ENCODE assay signal across 26 mouse cellular contexts in the genomic region with DNA sequence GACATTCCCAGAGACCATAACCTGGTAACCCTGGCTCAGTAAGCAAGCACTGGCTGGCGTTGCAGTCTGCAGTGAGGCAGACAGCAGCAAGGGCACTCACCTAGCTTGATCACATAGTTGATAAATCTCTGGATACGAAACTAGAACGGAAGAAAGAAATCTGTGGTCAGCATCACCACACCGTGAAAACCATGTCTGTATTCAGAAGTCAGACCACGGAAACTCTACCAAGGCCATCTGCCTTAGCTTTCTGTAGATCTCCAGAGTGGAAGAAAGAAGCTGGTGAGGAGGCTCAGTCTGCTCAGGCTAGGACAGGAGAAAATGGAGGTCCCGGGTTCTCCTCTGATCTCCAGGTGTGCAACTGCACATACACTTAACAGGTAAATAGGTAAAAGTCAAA. TPM values are rescaled to one million over a fixed set of nuclear protein-coding genes. Genes with fewer than 3 reads are reported as not detected.
DNase-seq lines count a peak whose midpoint lies in the region; ATAC-seq and TF ChIP-seq lines count a peak whose summit lies in the region.
"Had no signal": no experiment of that assay in that cellular context is flagged by ENCODE, and none has a peak within 500 bp of the region (broad histone marks: within the 10 kb centered on the region; RNA-seq: fewer than 3 reads in every experiment).

No protein-coding gene starts in this region.

- dilution Hi-C loops in CH12.LX (cut with MboI; ENCODE audit: extremely low pct_ligation_motif_present, extremely low pct_unique_long_range_greater_than_20kb, low sequenced_read_pairs) = no loop called here

- WGBS in midbrain, embryonic 11.5 days = 94% methylated on average over 6 of the region's 6 CpGs
- WGBS in midbrain, embryonic 13.5 days = 88% methylated on average over 6 of the region's 6 CpGs

- H3K79me2 ChIP-seq in CH12.LX (replicated peaks; ENCODE audit: control insufficient read depth, extremely low read depth, insufficient read depth, poor library complexity, severe bottlenecking) = no peaks in the 10 kb centered on the region

- TF ChIP-seq RAD21 in CH12.LX (IDR thresholded peaks at IDR 0.05; ENCODE audit: low read depth, low read length) = no peak

- TF ChIP-seq EP300 in CH12.LX (IDR thresholded peaks at IDR 0.05; ENCODE audit: low read length) = peak; percentile 75

- no peak overlapping the region for H3K9ac ChIP-seq in midbrain, embryonic 11.5 days (ENCODE audit: low read length)
- H3K9ac ChIP-seq in midbrain, embryonic 13.5 days (replicated peaks) = no peak overlapping the region
- H3K9ac ChIP-seq in CH12.LX (ENCODE audit: insufficient read depth, low read depth) (no peak overlapping the region), ES-E14 (ENCODE audit: insufficient read depth, low read depth, low read length, poor library complexity, severe bottlenecking) (0 out of 2 replicates have a peak overlapping the region, but pooled peaks have one; percentile 14)
- H3K9ac ChIP-seq: embryonic facial prominence, embryonic 13.5 days; embryonic facial prominence, embryonic 15.5 days; forebrain, embryonic 12.5 days had no signal

- intact Hi-C loops in left cerebral cortex, postnatal 36 days (cut with DNase I) = no loop called here

- H3K9me3 ChIP-seq in midbrain, embryonic 11.5 days (ENCODE audit: control insufficient read depth, low read length) = no peaks in the 10 kb centered on the region
- H3K9me3 ChIP-seq in midbrain, embryonic 13.5 days = no peaks in the 10 kb centered on the region
- no peaks in the 10 kb centered on the region for H3K9me3 ChIP-seq in CH12.LX (replicated peaks; ENCODE audit: low read length)
- H3K9me3 ChIP-seq in ES-E14 (ENCODE audit: control insufficient read depth, insufficient read depth, low read depth, low read length) = no peaks in the 10 kb centered on the region
- H3K9me3 ChIP-seq: embryonic facial prominence, embryonic 13.5 days; embryonic facial prominence, embryonic 15.5 days; forebrain, embryonic 10.5 days; forebrain, embryonic 12.5 days had no signal

- no peak for TF ChIP-seq POLR2A in CH12.LX (IDR thresholded peaks at IDR 0.05; ENCODE audit: low read depth, low read length)

- no peak overlapping the region for H3K27ac ChIP-seq in midbrain, embryonic 11.5 days (ENCODE audit: low read depth, low read length)
- H3K27ac ChIP-seq in midbrain, embryonic 13.5 days = no peak overlapping the region
- H3K27ac ChIP-seq in CH12.LX (ENCODE audit: insufficient read depth, low read depth) (peak overlapping the region; percentile 63), ES-E14 (ENCODE audit: insufficient read depth, low read depth, low read length, poor library complexity, severe bottlenecking) (peak overlapping the region; percentile 51)
- H3K27ac ChIP-seq: embryonic facial prominence, embryonic 13.5 days; embryonic facial prominence, embryonic 15.5 days; forebrain, embryonic 10.5 days; forebrain, embryonic 12.5 days had no signal

- peak; percentile 69 for DNase-seq in midbrain, embryonic 11.5 days (ENCODE audit: low spot score, missing footprints)
- DNase-seq in CH12.LX (ENCODE audit: extremely low read depth) = peak; percentile 69
- DNase-seq in ES-E14 (ENCODE audit: low read depth, low spot score) = no peak
- DNase-seq in left cerebral cortex, postnatal 36 days (ENCODE audit: low spot score in 2 of 2) = no peak
- DNase-seq in urinary bladder, postnatal 14 days (ENCODE audit: low spot score) = no peak
- no peak for DNase-seq in right cerebral cortex, postnatal 10 days (ENCODE audit: low spot score in 2 of 2)
- DNase-seq: adrenal gland, adult 2 months; adrenal gland, postnatal 10 days; adrenal gland, postnatal 25 days; cerebellum, adult 11 months; cerebellum, adult 18-20 months; cerebellum, adult 8-10 months; cerebellum, adult 9-11 months; cerebellum, postnatal 14 days; cerebellum, postnatal 36 days; embryo, embryonic 11 days had no signal

- H3K4me3 ChIP-seq in midbrain, embryonic 11.5 days (ENCODE audit: low read depth, low read length) = no peak overlapping the region
- H3K4me3 ChIP-seq in midbrain, embryonic 13.5 days (replicated peaks) = no peak overlapping the region
- H3K4me3 ChIP-seq in CH12.LX (replicated peaks in 1 of 3; ENCODE audit: low read depth in 2 of 3, low read length in 2 of 3, poor library complexity in 1 of 3) = no peak overlapping the region
- no peak overlapping the region for H3K4me3 ChIP-seq in ES-E14 (ENCODE audit: insufficient read depth in 1 of 2, low read depth in 1 of 2, low read length in 2 of 2, poor library complexity in 1 of 2, severe bottlenecking in 1 of 2)
- H3K4me3 ChIP-seq: embryonic facial prominence, embryonic 13.5 days; embryonic facial prominence, embryonic 15.5 days; erythroblast, embryonic 14.5 days; forebrain, embryonic 10.5 days; forebrain, embryonic 12.5 days had no signal

- H3K27me3 ChIP-seq in midbrain, embryonic 11.5 days (ENCODE audit: control insufficient read depth, insufficient read depth, low read length) = no peaks in the 10 kb centered on the region
- H3K27me3 ChIP-seq in midbrain, embryonic 13.5 days = no peaks in the 10 kb centered on the region
- H3K27me3 ChIP-seq in CH12.LX (replicated peaks) = no peaks in the 10 kb centered on the region
- H3K27me3 ChIP-seq: embryonic facial prominence, embryonic 13.5 days; embryonic facial prominence, embryonic 15.5 days; forebrain, embryonic 12.5 days had no signal

- in situ Hi-C loops in CH12.LX (cut with MboI; ENCODE audit: low pct_ligation_motif_present, low pct_unique_long_range_greater_than_20kb, low sequenced_read_pairs) (no loop called here), ES-E14 (cut with MboI; ENCODE audit: low sequenced_read_pairs in 2 of 2, unreplicated experiment in 2 of 2) (no loop called here)

- TF ChIP-seq CTCF in CH12.LX (conservative IDR thresholded peaks at IDR 0.05 in 1 of 2, IDR thresholded peaks at IDR 0.05 in 1 of 2; ENCODE audit: low read depth in 2 of 2, low read length in 2 of 2) = no peak

- no peaks in the 10 kb centered on the region for H3K4me1 ChIP-seq in midbrain, embryonic 11.5 days (ENCODE audit: control insufficient read depth, insufficient read depth, low read length)
- no peaks in the 10 kb centered on the region for H3K4me1 ChIP-seq in midbrain, embryonic 13.5 days (replicated peaks)
- peaks cover 11 to 36% of the 10 kb centered on the region in 2 experiments for H3K4me1 ChIP-seq in CH12.LX (ENCODE audit: control insufficient read depth in 1 of 2, insufficient read depth in 2 of 2)
- peaks cover 2 to 7% of the 10 kb centered on the region in 2 experiments; a peak in 3 of 4 replicates for H3K4me1 ChIP-seq in ES-E14 (ENCODE audit: control insufficient read depth in 2 of 2, insufficient read depth in 2 of 2, low read length in 2 of 2, poor library complexity in 1 of 2)
- H3K4me1 ChIP-seq: embryonic facial prominence, embryonic 13.5 days; embryonic facial prominence, embryonic 15.5 days; forebrain, embryonic 10.5 days; forebrain, embryonic 12.5 days had no signal

- H3K4me2 ChIP-seq in midbrain, embryonic 11.5 days = no peak overlapping the region
- H3K4me2 ChIP-seq in midbrain, embryonic 13.5 days (replicated peaks) = no peak overlapping the region
- peak overlapping the region; percentile 0; the same call in 1 of the 2 replicates for H3K4me2 ChIP-seq in CH12.LX (ENCODE audit: insufficient read depth, low read depth, poor library complexity, severe bottlenecking)
- H3K4me2 ChIP-seq: embryonic facial prominence, embryonic 13.5 days; embryonic facial prominence, embryonic 15.5 days; forebrain, embryonic 12.5 days had no signal

- no peak for ATAC-seq in midbrain, embryonic 11.5 days (ENCODE audit: low FRiP score)
- no peak for ATAC-seq in midbrain, embryonic 13.5 days
- ATAC-seq: CD4-positive, CD25-positive, alpha-beta regulatory T cell, adult 4 months; forebrain, embryonic 14.5 days; forebrain, embryonic 16.5 days had no signal

- no peaks in the 10 kb centered on the region for H3K36me3 ChIP-seq in midbrain, embryonic 11.5 days (ENCODE audit: control insufficient read depth, insufficient read depth, low read length)
- H3K36me3 ChIP-seq in midbrain, embryonic 13.5 days = no peaks in the 10 kb centered on the region
- H3K36me3 ChIP-seq in CH12.LX (replicated peaks in 1 of 2; ENCODE audit: control insufficient read depth in 1 of 2, insufficient read depth in 1 of 2, low read length in 1 of 2) (no peaks in the 10 kb centered on the region), ES-E14 (ENCODE audit: control insufficient read depth, insufficient read depth, low read length, poor library complexity, severe bottlenecking) (no peaks in the 10 kb centered on the region)
- H3K36me3 ChIP-seq: embryonic facial prominence, embryonic 13.5 days; embryonic facial prominence, embryonic 15.5 days; forebrain, embryonic 10.5 days; forebrain, embryonic 12.5 days had no signal

TF ChIP-seq in CH12.LX, 34 proteins besides CTCF, POLR2A, EP300 and RAD21 (continues in another document):
- TF ChIP-seq CHD1 (IDR thresholded peaks at IDR 0.05; ENCODE audit: low read depth, low read length) = no peak; the same call in 1 of the 2 replicates
- TF ChIP-seq ETS1 (conservative IDR thresholded peaks at IDR 0.05; ENCODE audit: low read depth, low read length) = peak; percentile 41; the same call in 1 of the 2 replicates
- no peak for TF ChIP-seq NRF1 (IDR thresholded peaks at IDR 0.05; ENCODE audit: low read depth, low read length)
- peak; percentile 36; the same call in 1 of the 2 replicates for TF ChIP-seq BHLHE40 (IDR thresholded peaks at IDR 0.05; ENCODE audit: low read depth, low read length)

TF ChIP-seq in ES-E14, 5 proteins besides CTCF, POLR2A, EP300 and RAD21 (continues in another document):
- no peak for TF ChIP-seq HCFC1 (IDR thresholded peaks at IDR 0.05; ENCODE audit: borderline replicate concordance, insufficient read depth, low read length)
- no peak for TF ChIP-seq ZNF384 (IDR thresholded peaks at IDR 0.05; ENCODE audit: low read depth, low read length)
- TF ChIP-seq MAFK (IDR thresholded peaks at IDR 0.05; ENCODE audit: insufficient read depth, low read depth, low read length) = no peak
- no peak for TF ChIP-seq CHD2 (IDR thresholded peaks at IDR 0.05; ENCODE audit: low read depth, low read length)

RNA-seq across cellular contexts. Expression of a gene that starts 21.6 kb away (rescaled TPM):
- 27.0 and 35.6 TPM in 2 replicates for polyA plus RNA-seq in midbrain, embryonic 11.5 days (2014; fragmentation: Nextera tagmentation; extraction: Ambion mirVana)
- 51.6 and 53.7 TPM in 2 replicates for polyA plus RNA-seq in midbrain, embryonic 13.5 days (2015; fragmentation: Nextera tagmentation; extraction: Ambion mirVana)
- total RNA-seq in CH12.LX (2012; rRNA removed) (55.4 and 82.4 TPM in 2 replicates), CH12.LX (2014; rRNA removed) (81.8 and 98.8 TPM in 2 replicates), ES-E14 (2012; rRNA removed) (142 and 160 TPM in 2 replicates)
- polyA plus RNA-seq in CH12.LX (2012; ENCODE audit: insufficient read length, low read depth) = 233 and 244 TPM in 2 replicates
- total RNA-seq in left cerebral cortex, postnatal 36 days (2021) = 100 to 1,000 TPM in 1 of 2 experiments, 10 to 100 TPM in 1; 88.2 to 108 TPM

RNA-seq across cellular contexts. Expression of a gene that starts 40.8 kb away (rescaled TPM):
- polyA plus RNA-seq in midbrain, embryonic 11.5 days (2014; fragmentation: Nextera tagmentation; extraction: Ambion mirVana) = 20.5 and 23.6 TPM in 2 replicates
- polyA plus RNA-seq in midbrain, embryonic 13.5 days (2015; fragmentation: Nextera tagmentation; extraction: Ambion mirVana) = 10.0 and 12.2 TPM in 2 replicates
- total RNA-seq in CH12.LX (2012; rRNA removed) = 0.08 TPM in 2 replicates
- total RNA-seq in CH12.LX (2014; rRNA removed) = not detected in 2 replicates
- polyA plus RNA-seq in CH12.LX (2012; ENCODE audit: insufficient read length, low read depth) = not detected in 2 replicates
- total RNA-seq in ES-E14 (2012; rRNA removed) = 7.1 and 15.6 TPM in 2 replicates
- 1 to 10 TPM; 3.8 to 6.1 TPM for total RNA-seq in left cerebral cortex, postnatal 36 days (2021)
- total RNA-seq: MEL had no signal
- polyA plus RNA-seq: CD4-positive, CD25-positive, alpha-beta regulatory T cell, adult 4 months had no signal

Comparison
In these comparisons a context has a peak if more than half of its experiments do, and no peak if none do; other contexts are left out.
1. DNase-seq: peak in midbrain, embryonic 11.5 days (single experiment) and CH12.LX (single experiment); none in ES-E14 (single experiment), left cerebral cortex, postnatal 36 days (0 of 2), urinary bladder, postnatal 14 days (single experiment) and right cerebral cortex, postnatal 10 days (0 of 2).
2. H3K27ac ChIP-seq: peak in CH12.LX (single experiment) and ES-E14 (single experiment); none in midbrain, embryonic 11.5 days (single experiment) and midbrain, embryonic 13.5 days (single experiment).